Mouse (Mus musculus) macrophage (primary cell): Measurements from ENCODE around the gene Kitl. TPM values are rescaled to one million over a fixed set of nuclear protein-coding genes. Genes with fewer than 3 reads are reported as not detected.

Experiments
- H3K27ac ChIP-seq: fragments of 350-480 bp; formaldehyde crosslinking; 2 replicates; pipeline ENCODE4 v1.9.0; 2021
- H3K36me3 ChIP-seq: fragments of 350-480 bp; formaldehyde crosslinking; 2 replicates; pipeline ENCODE4 v1.9.0; 2021; ENCODE audit errors: inconsistent target
- H3K4me3 ChIP-seq: fragments of 350-480 bp; formaldehyde crosslinking; 2 replicates; pipeline ENCODE4 v1.9.0; 2021; ENCODE audit errors: inconsistent target
- H3K79me2 ChIP-seq: fragments of 350-480 bp; formaldehyde crosslinking; 2 replicates; pipeline ENCODE4 v1.9.0; 2021; ENCODE audit errors: inconsistent target
- WGBS: methylation state at CpG from one replicate; pipeline ENCODE4 v1.1.7; 2026; ENCODE audit warnings: inconsistent platforms; ENCODE audit not compliant: missing documents; 5-methylcytosine and 5-hydroxymethylcytosine counted together
- polyA plus RNA-seq: library from polyadenylated mRNA; stranded (reverse); fragments of 250-400 nt; gene quantifications from 3 replicates; pipeline ENCODE4 v1.2.4, GENCODE M21; 2018; ENCODE audit warnings: inconsistent platforms

Kitl gene
- polyA plus RNA-seq, 1 experiment from 2014 or later, result 6.4 TPM

- no peaks in the 10 kb centered on the region for H3K36me3 ChIP-seq
Observed at GRCm38 (mm10) chr10:100038994-100039393, 23.6 kb downstream of the Kitl start.

GRCm38 (mm10) chr10:100043748-100044147 lies 28.3 kb downstream of the Kitl start:
- H3K79me2 ChIP-seq, result no peaks in the 10 kb centered on the region
- no peaks in the 10 kb centered on the region for H3K36me3 ChIP-seq
- no peak overlapping the region for H3K4me3 ChIP-seq
- 91% methylated on average over 5 of the region's 5 CpGs for WGBS
- H3K27ac ChIP-seq, result no peak overlapping the region

More at GRCm38 (mm10) chr10:100038994-100039393, 23.6 kb downstream of the Kitl start:
- Histone ChIP-seq H3K27ac (no peak overlapping the region), H3K79me2 (no peaks in the 10 kb centered on the region), H3K4me3 (no peak overlapping the region)
- WGBS, result 86% methylated on average over 8 of the region's 8 CpGs

GRCm38 (mm10) chr10:100044153-100044552 lies 28.7 kb downstream of the Kitl start:
- Histone ChIP-seq H3K27ac (no peak overlapping the region), H3K36me3 (no peaks in the 10 kb centered on the region), H3K4me3 (no peak overlapping the region), H3K79me2 (no peaks in the 10 kb centered on the region)
- WGBS, result 95% methylated on average over 6 of the region's 6 CpGs

- Histone ChIP-seq H3K27ac (no peak overlapping the region), H3K79me2 (no peaks in the 10 kb centered on the region), H3K4me3 (no peak overlapping the region), H3K36me3 (no peaks in the 10 kb centered on the region)
- 77% methylated on average over 10 of the region's 10 CpGs for WGBS
Observed at GRCm38 (mm10) chr10:100051146-100051783, 35.8 kb downstream of the Kitl start.

GRCm38 (mm10) chr10:100052404-100052803 lies 37.0 kb downstream of the Kitl start:
- Histone ChIP-seq H3K79me2 (no peaks in the 10 kb centered on the region), H3K4me3 (no peak overlapping the region), H3K36me3 (no peaks in the 10 kb centered on the region), H3K27ac (no peak overlapping the region)
- WGBS, result 91% methylated on average over 4 of the region's 4 CpGs

GRCm38 (mm10) chr10:100052911-100053310 lies 37.5 kb downstream of the Kitl start:
- 68% methylated on average over 4 of the region's 4 CpGs for WGBS
- H3K4me3 ChIP-seq, result no peak overlapping the region
- H3K27ac ChIP-seq, result no peak overlapping the region
- H3K79me2 ChIP-seq, result no peaks in the 10 kb centered on the region
- no peaks in the 10 kb centered on the region for H3K36me3 ChIP-seq

GRCm38 (mm10) chr10:100054006-100054405 lies 38.6 kb downstream of the Kitl start:
- Histone ChIP-seq H3K27ac (no peak overlapping the region), H3K79me2 (no peaks in the 10 kb centered on the region), H3K36me3 (no peaks in the 10 kb centered on the region), H3K4me3 (no peak overlapping the region)
- WGBS, result 94% methylated on average over 3 of the region's 3 CpGs

- H3K36me3 ChIP-seq, result no peaks in the 10 kb centered on the region
- WGBS, result 95% methylated on average over 2 of the region's 2 CpGs
- H3K79me2 ChIP-seq, result no peaks in the 10 kb centered on the region
- H3K27ac ChIP-seq, result no peak overlapping the region
- H3K4me3 ChIP-seq, result no peak overlapping the region
Observed at GRCm38 (mm10) chr10:100055082-100055481, 39.7 kb downstream of the Kitl start.

- H3K36me3 ChIP-seq, result no peaks in the 10 kb centered on the region
- no peak overlapping the region for H3K27ac ChIP-seq
- no peak overlapping the region for H3K4me3 ChIP-seq
- WGBS, result 80% methylated on average over 1 of the region's 1 CpGs
- no peaks in the 10 kb centered on the region for H3K79me2 ChIP-seq
Observed at GRCm38 (mm10) chr10:100057106-100057623, 41.7 kb downstream of the Kitl start.

GRCm38 (mm10) chr10:100059356-100059755 lies 43.9 kb downstream of the Kitl start:
- WGBS, result 75% methylated on average over 4 of the region's 4 CpGs
- H3K79me2 ChIP-seq, result no peaks in the 10 kb centered on the region
- no peak overlapping the region for H3K4me3 ChIP-seq
- H3K27ac ChIP-seq, result no peak overlapping the region
- H3K36me3 ChIP-seq, result no peaks in the 10 kb centered on the region

- Histone ChIP-seq H3K4me3 (no peak overlapping the region), H3K79me2 (no peaks in the 10 kb centered on the region), H3K27ac (no peak overlapping the region), H3K36me3 (no peaks in the 10 kb centered on the region)
- 78% methylated on average over 12 of the region's 12 CpGs for WGBS
Observed at GRCm38 (mm10) chr10:100065529-100066301, 50.3 kb downstream of the Kitl start.

- Histone ChIP-seq H3K36me3 (no peaks in the 10 kb centered on the region), H3K4me3 (no peak overlapping the region), H3K27ac (no peak overlapping the region), H3K79me2 (no peaks in the 10 kb centered on the region)
- WGBS, result 83% methylated on average over 7 of the region's 7 CpGs
Observed at GRCm38 (mm10) chr10:100066374-100066773, 50.9 kb downstream of the Kitl start.

- no peaks in the 10 kb centered on the region for H3K36me3 ChIP-seq
- no peak overlapping the region for H3K27ac ChIP-seq
- 100% methylated on average over 1 of the region's 1 CpGs for WGBS
- H3K4me3 ChIP-seq, result no peak overlapping the region
- no peaks in the 10 kb centered on the region for H3K79me2 ChIP-seq
Observed at GRCm38 (mm10) chr10:100072641-100073040, 57.2 kb downstream of the Kitl start.

- Histone ChIP-seq H3K4me3 (no peak overlapping the region), H3K36me3 (no peaks in the 10 kb centered on the region), H3K27ac (no peak overlapping the region), H3K79me2 (no peaks in the 10 kb centered on the region)
Observed at GRCm38 (mm10) chr10:100073092-100073491, 57.7 kb downstream of the Kitl start.

- Histone ChIP-seq H3K27ac (no peak overlapping the region), H3K36me3 (no peaks in the 10 kb centered on the region), H3K79me2 (no peaks in the 10 kb centered on the region), H3K4me3 (no peak overlapping the region)
- 76% methylated on average over 3 of the region's 3 CpGs for WGBS
Observed at GRCm38 (mm10) chr10:100101115-100101514, 85.7 kb downstream of the Kitl start.
